Mouse (Mus musculus) frontal cortex, postnatal 36 days (tissue): ENCODE results near the gene Cd151.

ENCODE experiments used
- DNase-seq, 2 experiments: peaks; one replicate each; pipeline ENCODE4 v3.0.0; 2022; ENCODE audit warnings: low spot score in 2 of 2

The Cd151 gene

GRCm38 (mm10) chr7:141493729-141494128, 26.5 kb downstream of the Cd151 start:
- DNase-seq: no peak

GRCm38 (mm10) chr7:141495379-141495778, 28.2 kb downstream of the Cd151 start:
- no peak for DNase-seq

- no peak for DNase-seq
These were observed 28.7 kb downstream of the Cd151 start for GRCm38 (mm10) chr7:141495940-141496339.

- DNase-seq: no peak
These were observed 30.4 kb downstream of the Cd151 start for GRCm38 (mm10) chr7:141497600-141497999.

- no peak for DNase-seq
These were observed 34.8 kb downstream of the Cd151 start for GRCm38 (mm10) chr7:141501820-141502555.

- no peak for DNase-seq
These were observed 35.3 kb downstream of the Cd151 start for GRCm38 (mm10) chr7:141502556-141502905.

- DNase-seq: no peak
These were observed 39.1 kb downstream of the Cd151 start for GRCm38 (mm10) chr7:141506278-141506677.

GRCm38 (mm10) chr7:141508160-141508559, 41.0 kb downstream of the Cd151 start:
- DNase-seq: no peak

GRCm38 (mm10) chr7:141510196-141510595, 43.0 kb downstream of the Cd151 start:
- no peak for DNase-seq

- DNase-seq: no peak
These were observed 43.5 kb downstream of the Cd151 start for GRCm38 (mm10) chr7:141510681-141511191.

GRCm38 (mm10) chr7:141517638-141518037, 50.4 kb downstream of the Cd151 start:
- no peak for DNase-seq

- no peak for DNase-seq
These were observed 51.1 kb downstream of the Cd151 start for GRCm38 (mm10) chr7:141518296-141518695.

GRCm38 (mm10) chr7:141518926-141519325, 51.7 kb downstream of the Cd151 start:
- no peak for DNase-seq

GRCm38 (mm10) chr7:141519795-141520194, 52.6 kb downstream of the Cd151 start:
- DNase-seq: no peak
